Mouse (Mus musculus) lung, postnatal 0 days (tissue): ENCODE results near the gene Ripk1. TPM values are rescaled to one million over a fixed set of nuclear protein-coding genes. Genes with fewer than 3 reads are reported as not detected.

Experiments
- ATAC-seq: fragments of 200-750 bp; cut with Nextera tagmentation; 2 replicates; pipeline ENCODE4 v1.8.0; 2017; ENCODE audit warnings: moderate library complexity
- DNase-seq: peaks from one replicate; pipeline ENCODE4 v3.0.0-alpha.2; 2016; ENCODE audit warnings: low spot score
- H3K27ac ChIP-seq: fragments of 300-500 bp; sonication (generic); 2 replicates; pipeline ENCODE4 v1.5.1; 2014; ENCODE audit warnings: antibody characterized with exemption, mild to moderate bottlenecking, low read length, mixed read lengths
- H3K27me3 ChIP-seq: fragments of 300-500 bp; sonication (generic); replicated peaks from 2 replicates; pipeline ENCODE4 v1.6.1; 2014; ENCODE audit warnings: low read length, mixed read lengths; ENCODE audit not compliant: insufficient read depth
- H3K36me3 ChIP-seq: fragments of 300-500 bp; sonication (generic); 2 replicates; pipeline ENCODE4 v1.6.1; 2014; ENCODE audit warnings: low read length, mixed read lengths; ENCODE audit not compliant: insufficient read depth
- H3K4me1 ChIP-seq: fragments of 300-500 bp; sonication (generic); 2 replicates; pipeline ENCODE4 v1.6.1; 2014; ENCODE audit warnings: antibody characterized with exemption, low read depth, low read length, mixed read lengths; ENCODE audit not compliant: insufficient read depth
- H3K4me2 ChIP-seq: fragments of 300-500 bp; sonication (generic); replicated peaks from 2 replicates; pipeline ENCODE4 v1.6.1; 2014; ENCODE audit warnings: low read depth, mild to moderate bottlenecking, low read length, moderate library complexity, mixed read lengths
- H3K4me3 ChIP-seq: fragments of 300-500 bp; sonication (generic); 2 replicates; pipeline ENCODE4 v1.5.1; 2014; ENCODE audit warnings: low read depth, low read length
- H3K9ac ChIP-seq: fragments of 300-500 bp; sonication (generic); replicated peaks from 2 replicates; pipeline ENCODE4 v1.6.1; 2014; ENCODE audit warnings: low read depth, mild to moderate bottlenecking
- H3K9me3 ChIP-seq: fragments of 300-500 bp; sonication (generic); 2 replicates; pipeline ENCODE4 v1.6.1; 2016; ENCODE audit warnings: low read length, mixed read lengths
- CTCF ChIP-seq: IDR thresholded peaks from 2 replicates; pipeline ENCODE4 v1.5.1; 2016; ENCODE audit warnings: antibody characterized with exemption, mild to moderate bottlenecking
- EP300 ChIP-seq: IDR thresholded peaks from 2 replicates; pipeline ENCODE4 v1.6.1; 2016; ENCODE audit warnings: antibody characterized with exemption, mild to moderate bottlenecking, control low read depth
- WGBS: fragments of 180-500 bp; shearing (Covaris S2); extraction: QIAGEN DNeasy Blood & Tissue Kit; methylation state at CpG from one replicate; pipeline ENCODE4 v1.1.7; 2014; 5-methylcytosine and 5-hydroxymethylcytosine counted together
- polyA plus RNA-seq: library from polyadenylated mRNA; unstranded; fragments of >200 nt; fragmentation: Nextera tagmentation; extraction: Ambion mirVana; gene quantifications from 2 replicates; pipeline ENCODE4 v1.2.1, GENCODE M21; 2015

Gene Ripk1
- polyA plus RNA-seq, 1 experiment from 2014 or later: 17.7 TPM

- Histone ChIP-seq H3K9me3 (no peaks in the 10 kb centered on the region), H3K4me1 (peaks cover 5% of the 10 kb centered on the region; the same call in 1 of the 2 replicates), H3K4me2 (no peak overlapping the region), H3K9ac (no peak overlapping the region), H3K27me3 (no peaks in the 10 kb centered on the region), H3K27ac (no peak overlapping the region), H3K36me3 (peaks cover 3% of the 10 kb centered on the region; the same call in 1 of the 2 replicates), H3K4me3 (no peak overlapping the region)
- TF ChIP-seq EP300 (no peak), CTCF (no peak)
- DNase-seq (no peak), ATAC-seq (no peak)
- WGBS: 49% methylated on average over 2 of the region's 2 CpGs
Measured at GRCm38 (mm10) chr13:34007234-34007633, 5.1 kb downstream of the Ripk1 start.

GRCm38 (mm10) chr13:34016927-34017569, 14.9 kb downstream of the Ripk1 start:
- 83% methylated on average over 9 of the region's 9 CpGs for WGBS
- no peak for ATAC-seq
- no peak for TF ChIP-seq CTCF
- no peak for TF ChIP-seq EP300

GRCm38 (mm10) chr13:34018521-34018920, 16.4 kb downstream of the Ripk1 start:
- DNase-seq (no peak), ATAC-seq (no peak)
- Histone ChIP-seq H3K4me1 (no peaks in the 10 kb centered on the region), H3K36me3 (peaks cover 49% of the 10 kb centered on the region; the same call in 1 of the 2 replicates), H3K9me3 (no peaks in the 10 kb centered on the region), H3K4me3 (no peak overlapping the region), H3K27ac (no peak overlapping the region), H3K4me2 (no peak overlapping the region), H3K9ac (no peak overlapping the region), H3K27me3 (no peaks in the 10 kb centered on the region)
- 86% methylated on average over 1 of the region's 1 CpGs for WGBS
- no peak for TF ChIP-seq CTCF

More at GRCm38 (mm10) chr13:34016927-34017569, 14.9 kb downstream of the Ripk1 start:
- Histone ChIP-seq H3K9me3 (no peaks in the 10 kb centered on the region), H3K4me3 (no peak overlapping the region), H3K36me3 (peaks cover 49% of the 10 kb centered on the region; the same call in 1 of the 2 replicates), H3K27ac (no peak overlapping the region), H3K9ac (no peak overlapping the region), H3K4me2 (no peak overlapping the region), H3K4me1 (no peaks in the 10 kb centered on the region), H3K27me3 (no peaks in the 10 kb centered on the region)
- DNase-seq: peak; percentile 39

- WGBS: 47% methylated on average over 2 of the region's 2 CpGs
- TF ChIP-seq CTCF (no peak), EP300 (0 out of 2 replicates have a peak, but pooled peaks have one; percentile 15)
- ATAC-seq (peak; percentile 69), DNase-seq (peak; percentile 75)
- Histone ChIP-seq H3K9me3 (no peaks in the 10 kb centered on the region), H3K4me3 (no peak overlapping the region), H3K27ac (no peak overlapping the region), H3K9ac (no peak overlapping the region), H3K4me1 (no peaks in the 10 kb centered on the region), H3K36me3 (peaks cover 30% of the 10 kb centered on the region), H3K27me3 (no peaks in the 10 kb centered on the region), H3K4me2 (no peak overlapping the region)
Measured at GRCm38 (mm10) chr13:34021998-34022397, 19.8 kb downstream of the Ripk1 start.

GRCm38 (mm10) chr13:34032041-34032440, 29.9 kb downstream of the Ripk1 start:
- H3K27ac ChIP-seq: no peak overlapping the region
- DNase-seq (no peak), ATAC-seq (no peak)
- H3K4me1 ChIP-seq: no peaks in the 10 kb centered on the region
- peaks cover 35% of the 10 kb centered on the region for H3K36me3 ChIP-seq
- no peak overlapping the region for H3K4me3 ChIP-seq
- no peak for TF ChIP-seq CTCF
- no peak for TF ChIP-seq EP300
- WGBS: 65% methylated on average over 2 of the region's 2 CpGs
- H3K9me3 ChIP-seq: no peaks in the 10 kb centered on the region
- H3K9ac ChIP-seq: no peak overlapping the region
- no peak overlapping the region for H3K4me2 ChIP-seq
- no peaks in the 10 kb centered on the region for H3K27me3 ChIP-seq

- DNase-seq (no peak), ATAC-seq (no peak)
- Histone ChIP-seq H3K27me3 (no peaks in the 10 kb centered on the region), H3K4me3 (no peak overlapping the region), H3K4me2 (no peak overlapping the region), H3K4me1 (peaks cover 5% of the 10 kb centered on the region; the same call in 1 of the 2 replicates), H3K9me3 (no peaks in the 10 kb centered on the region), H3K36me3 (peaks cover 16% of the 10 kb centered on the region; the same call in 1 of the 2 replicates), H3K27ac (no peak overlapping the region), H3K9ac (no peak overlapping the region)
- 51% methylated on average over 3 of the region's 3 CpGs for WGBS
- TF ChIP-seq CTCF (no peak), EP300 (no peak)
Measured at GRCm38 (mm10) chr13:34035424-34035823, 33.3 kb downstream of the Ripk1 start.
